Mouse (Mus musculus): ENCODE measurements around the gene Carnmt1.

DNA sequence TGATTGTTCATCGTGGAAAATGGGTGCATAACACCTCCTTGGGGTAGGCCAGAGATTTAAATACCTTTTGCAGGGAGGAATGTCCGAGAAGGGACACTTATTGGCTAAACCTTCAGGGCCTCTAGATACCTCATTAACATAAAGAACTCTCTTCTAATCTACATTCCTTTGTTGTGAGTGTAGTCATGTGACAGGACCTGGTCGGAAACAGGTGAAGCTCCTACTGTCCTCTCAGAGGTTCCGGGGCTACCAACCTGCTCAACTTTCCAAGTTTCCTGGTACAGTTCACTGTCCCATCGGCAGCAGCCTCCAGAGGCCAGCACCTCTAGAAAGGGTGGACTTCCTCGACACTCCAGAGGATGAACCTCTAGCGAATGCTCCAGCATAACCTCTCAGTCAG lies 14.6 kb upstream of the Carnmt1 start:
- TF ChIP-seq CTCF (IDR thresholded peaks at IDR 0.05; ENCODE audit: low read depth) (no peak), EP300 (IDR thresholded peaks at IDR 0.05; ENCODE audit: low read depth) (no peak)

Measured in liver, embryonic 14.5 days (tissue).